Mouse (Mus musculus): ENCODE results near the gene Senp3.

DNA sequence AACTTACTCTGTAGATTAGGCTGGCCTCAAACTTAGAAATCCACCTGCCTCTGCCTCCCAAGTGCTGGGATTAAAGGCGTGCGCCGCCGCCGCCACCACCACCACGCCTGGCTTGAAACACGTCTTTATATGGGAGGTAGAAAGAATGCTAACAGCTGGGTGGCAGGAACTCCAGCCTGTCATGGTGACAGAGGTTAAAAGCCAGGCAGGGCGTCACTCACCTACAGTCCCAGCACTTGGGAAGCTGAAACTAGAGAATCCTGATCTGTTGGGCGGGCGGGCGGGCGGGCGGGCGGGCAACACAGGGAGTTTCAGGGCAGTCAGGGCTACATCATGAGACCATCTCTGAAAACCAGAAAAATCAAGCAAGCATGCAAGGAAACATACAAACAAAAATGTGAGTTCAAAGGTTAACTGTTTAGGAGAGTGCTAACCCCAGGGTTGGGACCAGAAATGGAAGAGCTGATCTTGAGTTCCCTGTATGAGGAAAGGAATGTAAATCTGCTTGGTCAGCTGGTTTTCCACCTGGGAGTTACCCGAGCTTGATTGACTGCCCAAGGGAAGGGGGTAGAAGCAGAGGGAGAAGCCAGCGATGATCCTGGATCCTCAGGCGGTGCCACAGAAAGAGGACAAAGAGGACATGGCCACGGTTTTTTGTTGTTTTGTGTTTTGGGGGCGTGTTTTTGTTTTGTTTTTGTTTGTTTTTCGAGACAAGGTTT is 31.2 kb upstream of the Senp3 start:
- no peak for TF ChIP-seq CTCF (IDR thresholded peaks at IDR 0.05; ENCODE audit: low read depth)
- TF ChIP-seq EP300 (IDR thresholded peaks at IDR 0.05; ENCODE audit: low read depth) = no peak
